Mouse (Mus musculus) megakaryocyte, adult 5-6 weeks (primary cell): ENCODE data around the gene Kdm4b. TPM values are rescaled to one million over a fixed set of nuclear protein-coding genes. Genes with fewer than 3 reads are reported as not detected.
A peak's percentile ranks its signal among the peaks of the same experiment; 100 is the strongest.

ENCODE experiments used
- ATAC-seq: 2 replicates; pipeline ENCODE4 v1.8.0; 2016; ENCODE audit warnings: mild to moderate bottlenecking, inconsistent platforms; ENCODE audit not compliant: poor library complexity, severe bottlenecking
- total RNA-seq, 2 experiments: library from RNA; stranded (forward) in 1 of 2; stranded (reverse) in 1 of 2; fragments of 153-499, 151-499 nt in 1 of 2; fragments of 221-1000, 200-1000 nt in 1 of 2; gene quantifications; 2 replicates each; pipeline versions ENCODE4 v1.2.3 to v1.2.4; 2015 to 2017

Kdm4b gene
- total RNA-seq, 2 experiments from 2014 or later = 6.7 to 8.0 TPM

- no peak for ATAC-seq
Observed at GRCm38 (mm10) chr17:56340717-56341116, 14.9 kb downstream of the Kdm4b start.

- ATAC-seq = peak; percentile 56
Observed at GRCm38 (mm10) chr17:56343466-56343865, 17.6 kb downstream of the Kdm4b start.

GRCm38 (mm10) chr17:56345364-56345763 lies 19.5 kb downstream of the Kdm4b start:
- ATAC-seq = no peak

- ATAC-seq = no peak
Observed at GRCm38 (mm10) chr17:56348128-56348527, 22.3 kb downstream of the Kdm4b start.

- no peak for ATAC-seq
Observed at GRCm38 (mm10) chr17:56348586-56348985, 22.7 kb downstream of the Kdm4b start.

GRCm38 (mm10) chr17:56350694-56351093 lies 24.8 kb downstream of the Kdm4b start:
- ATAC-seq = peak; percentile 87

- ATAC-seq = peak; percentile 85
Observed at GRCm38 (mm10) chr17:56356921-56357885, 31.3 kb downstream of the Kdm4b start.

GRCm38 (mm10) chr17:56359183-56359725 lies 33.4 kb downstream of the Kdm4b start:
- ATAC-seq = no peak

GRCm38 (mm10) chr17:56359864-56360263 lies 34.0 kb downstream of the Kdm4b start:
- ATAC-seq = no peak

GRCm38 (mm10) chr17:56360451-56360850 lies 34.6 kb downstream of the Kdm4b start:
- no peak for ATAC-seq

- ATAC-seq = no peak
Observed at GRCm38 (mm10) chr17:56361542-56361941, 35.7 kb downstream of the Kdm4b start.

- ATAC-seq = no peak
Observed at GRCm38 (mm10) chr17:56365791-56366673, 40.2 kb downstream of the Kdm4b start.

GRCm38 (mm10) chr17:56368291-56368790 lies 42.5 kb downstream of the Kdm4b start:
- no peak for ATAC-seq

GRCm38 (mm10) chr17:56370090-56370489 lies 44.2 kb downstream of the Kdm4b start:
- ATAC-seq = no peak

GRCm38 (mm10) chr17:56371029-56371660 lies 45.3 kb downstream of the Kdm4b start:
- ATAC-seq = no peak

- no peak for ATAC-seq
Observed at GRCm38 (mm10) chr17:56372109-56372508, 46.2 kb downstream of the Kdm4b start.

GRCm38 (mm10) chr17:56373136-56374034 lies 47.5 kb downstream of the Kdm4b start:
- no peak for ATAC-seq

- ATAC-seq = no peak
Observed at GRCm38 (mm10) chr17:56374851-56375250, 49.0 kb downstream of the Kdm4b start.

GRCm38 (mm10) chr17:56379281-56379834 lies 53.5 kb downstream of the Kdm4b start:
- ATAC-seq = no peak
